Mouse (Mus musculus): ENCODE results near the gene Htra1.
A peak's percentile ranks its signal among the peaks of the same experiment; 100 is the strongest.

Gene Htra1

GRCm38 (mm10) chr7:130949331-130949751, 13.4 kb downstream of the Htra1 start:
- H3K9me3 ChIP-seq (ENCODE audit: low read length): no peaks in the 10 kb centered on the region
- peak overlapping the region; percentile 73 for H3K4me3 ChIP-seq (replicated peaks; ENCODE audit: low read length)
- TF ChIP-seq CTCF (conservative IDR thresholded peaks at IDR 0.05; ENCODE audit: low read length) (no peak), POU5F1 (IDR thresholded peaks at IDR 0.05; ENCODE audit: borderline replicate concordance, low read length) (no peak), NANOG (IDR thresholded peaks at IDR 0.05; ENCODE audit: borderline replicate concordance, low read length) (no peak)
- no peaks in the 10 kb centered on the region for H3K36me3 ChIP-seq (ENCODE audit: insufficient read depth, low read length)
- peaks cover 97% of the 10 kb centered on the region for H3K4me1 ChIP-seq (replicated peaks; ENCODE audit: low read depth, low read length)
- H3K27me3 ChIP-seq (ENCODE audit: insufficient read depth, low read length): no peaks in the 10 kb centered on the region; the same call in 1 of the 2 replicates

- Histone ChIP-seq H3K36me3 (ENCODE audit: insufficient read depth, low read length) (no peaks in the 10 kb centered on the region), H3K27me3 (ENCODE audit: insufficient read depth, low read length) (no peaks in the 10 kb centered on the region; the same call in 1 of the 2 replicates), H3K4me3 (replicated peaks; ENCODE audit: low read length) (0 out of 2 replicates have a peak overlapping the region, but pooled peaks have one; percentile 10), H3K9me3 (ENCODE audit: low read length) (no peaks in the 10 kb centered on the region), H3K4me1 (replicated peaks; ENCODE audit: low read depth, low read length) (peaks cover 86% of the 10 kb centered on the region)
- TF ChIP-seq NANOG (IDR thresholded peaks at IDR 0.05; ENCODE audit: borderline replicate concordance, low read length) (no peak), CTCF (conservative IDR thresholded peaks at IDR 0.05; ENCODE audit: low read length) (no peak), POU5F1 (IDR thresholded peaks at IDR 0.05; ENCODE audit: borderline replicate concordance, low read length) (no peak)
Observed at GRCm38 (mm10) chr7:130950482-130950881, 14.6 kb downstream of the Htra1 start.

GRCm38 (mm10) chr7:130951004-130951403, 15.1 kb downstream of the Htra1 start:
- peaks cover 81% of the 10 kb centered on the region for H3K4me1 ChIP-seq (replicated peaks; ENCODE audit: low read depth, low read length)
- no peaks in the 10 kb centered on the region; the same call in 1 of the 2 replicates for H3K27me3 ChIP-seq (ENCODE audit: insufficient read depth, low read length)
- no peaks in the 10 kb centered on the region for H3K9me3 ChIP-seq (ENCODE audit: low read length)
- no peaks in the 10 kb centered on the region for H3K36me3 ChIP-seq (ENCODE audit: insufficient read depth, low read length)
- TF ChIP-seq NANOG (IDR thresholded peaks at IDR 0.05; ENCODE audit: borderline replicate concordance, low read length) (no peak), POU5F1 (IDR thresholded peaks at IDR 0.05; ENCODE audit: borderline replicate concordance, low read length) (no peak), CTCF (conservative IDR thresholded peaks at IDR 0.05; ENCODE audit: low read length) (no peak)
- 0 out of 2 replicates have a peak overlapping the region, but pooled peaks have one; percentile 10 for H3K4me3 ChIP-seq (replicated peaks; ENCODE audit: low read length)

GRCm38 (mm10) chr7:130953376-130953775, 17.5 kb downstream of the Htra1 start:
- Histone ChIP-seq H3K9me3 (ENCODE audit: low read length) (no peaks in the 10 kb centered on the region), H3K27me3 (ENCODE audit: insufficient read depth, low read length) (no peaks in the 10 kb centered on the region; the same call in 1 of the 2 replicates), H3K4me1 (replicated peaks; ENCODE audit: low read depth, low read length) (peaks cover 57% of the 10 kb centered on the region), H3K4me3 (replicated peaks; ENCODE audit: low read length) (no peak overlapping the region), H3K36me3 (ENCODE audit: insufficient read depth, low read length) (no peaks in the 10 kb centered on the region)
- TF ChIP-seq NANOG (IDR thresholded peaks at IDR 0.05; ENCODE audit: borderline replicate concordance, low read length) (no peak), POU5F1 (IDR thresholded peaks at IDR 0.05; ENCODE audit: borderline replicate concordance, low read length) (no peak), CTCF (conservative IDR thresholded peaks at IDR 0.05; ENCODE audit: low read length) (no peak)

- no peak overlapping the region for H3K4me3 ChIP-seq (replicated peaks; ENCODE audit: low read length)
- no peak for TF ChIP-seq POU5F1 (IDR thresholded peaks at IDR 0.05; ENCODE audit: borderline replicate concordance, low read length)
- TF ChIP-seq CTCF (conservative IDR thresholded peaks at IDR 0.05; ENCODE audit: low read length): no peak
- no peak for TF ChIP-seq NANOG (IDR thresholded peaks at IDR 0.05; ENCODE audit: borderline replicate concordance, low read length)
Observed at GRCm38 (mm10) chr7:130954177-130954601, 18.3 kb downstream of the Htra1 start.

GRCm38 (mm10) chr7:130958551-130958950, 22.6 kb downstream of the Htra1 start:
- Histone ChIP-seq H3K4me1 (replicated peaks; ENCODE audit: low read depth, low read length) (peaks cover 15% of the 10 kb centered on the region), H3K27me3 (ENCODE audit: insufficient read depth, low read length) (no peaks in the 10 kb centered on the region), H3K9me3 (ENCODE audit: low read length) (no peaks in the 10 kb centered on the region), H3K4me3 (replicated peaks; ENCODE audit: low read length) (no peak overlapping the region), H3K36me3 (ENCODE audit: insufficient read depth, low read length) (peaks cover 2% of the 10 kb centered on the region; the same call in 1 of the 2 replicates)
- no peak for TF ChIP-seq NANOG (IDR thresholded peaks at IDR 0.05; ENCODE audit: borderline replicate concordance, low read length)
- no peak for TF ChIP-seq CTCF (conservative IDR thresholded peaks at IDR 0.05; ENCODE audit: low read length)
- no peak for TF ChIP-seq POU5F1 (IDR thresholded peaks at IDR 0.05; ENCODE audit: borderline replicate concordance, low read length)

More at GRCm38 (mm10) chr7:130954177-130954601, 18.3 kb downstream of the Htra1 start:
- no peaks in the 10 kb centered on the region for H3K36me3 ChIP-seq (ENCODE audit: insufficient read depth, low read length)
- H3K27me3 ChIP-seq (ENCODE audit: insufficient read depth, low read length): no peaks in the 10 kb centered on the region; the same call in 1 of the 2 replicates
- peaks cover 49% of the 10 kb centered on the region for H3K4me1 ChIP-seq (replicated peaks; ENCODE audit: low read depth, low read length)
- no peaks in the 10 kb centered on the region for H3K9me3 ChIP-seq (ENCODE audit: low read length)

GRCm38 (mm10) chr7:130959868-130960267, 24.0 kb downstream of the Htra1 start:
- no peaks in the 10 kb centered on the region for H3K9me3 ChIP-seq (ENCODE audit: low read length)
- no peaks in the 10 kb centered on the region for H3K27me3 ChIP-seq (ENCODE audit: insufficient read depth, low read length)
- H3K4me1 ChIP-seq (replicated peaks; ENCODE audit: low read depth, low read length): peaks cover 12% of the 10 kb centered on the region
- peaks cover 2% of the 10 kb centered on the region; the same call in 1 of the 2 replicates for H3K36me3 ChIP-seq (ENCODE audit: insufficient read depth, low read length)
- TF ChIP-seq NANOG (IDR thresholded peaks at IDR 0.05; ENCODE audit: borderline replicate concordance, low read length) (no peak), POU5F1 (IDR thresholded peaks at IDR 0.05; ENCODE audit: borderline replicate concordance, low read length) (no peak), CTCF (conservative IDR thresholded peaks at IDR 0.05; ENCODE audit: low read length) (no peak)
- H3K4me3 ChIP-seq (replicated peaks; ENCODE audit: low read length): no peak overlapping the region

- H3K4me1 ChIP-seq (replicated peaks; ENCODE audit: low read depth, low read length): peaks cover 27% of the 10 kb centered on the region
- no peaks in the 10 kb centered on the region for H3K27me3 ChIP-seq (ENCODE audit: insufficient read depth, low read length)
- no peak overlapping the region for H3K4me3 ChIP-seq (replicated peaks; ENCODE audit: low read length)
- no peaks in the 10 kb centered on the region for H3K9me3 ChIP-seq (ENCODE audit: low read length)
- peaks cover 2% of the 10 kb centered on the region; the same call in 1 of the 2 replicates for H3K36me3 ChIP-seq (ENCODE audit: insufficient read depth, low read length)
- TF ChIP-seq NANOG (IDR thresholded peaks at IDR 0.05; ENCODE audit: borderline replicate concordance, low read length): no peak
- TF ChIP-seq POU5F1 (IDR thresholded peaks at IDR 0.05; ENCODE audit: borderline replicate concordance, low read length): no peak
- TF ChIP-seq CTCF (conservative IDR thresholded peaks at IDR 0.05; ENCODE audit: low read length): no peak
Observed at GRCm38 (mm10) chr7:130961429-130961828, 25.5 kb downstream of the Htra1 start.
